Mouse (Mus musculus) heart, postnatal 4 days (tissue): ENCODE results near the gene Syce3. TPM values are rescaled to one million over a fixed set of nuclear protein-coding genes. Genes with fewer than 3 reads are reported as not detected.
"Not testable (repeated sequence)": the region's sequence is repeated elsewhere in the genome, so short reads cannot be mapped to it uniquely, and the experiment has no call there.

ENCODE experiments used
- DNase-seq: peaks from one replicate; pipeline ENCODE4 v3.0.0; 2021
- total RNA-seq, 2 experiments: library from RNA; stranded (reverse); gene quantifications; 2 replicates each; pipeline ENCODE4 v1.2.3; 2021

The Syce3 gene
- not detected for total RNA-seq

DNA sequence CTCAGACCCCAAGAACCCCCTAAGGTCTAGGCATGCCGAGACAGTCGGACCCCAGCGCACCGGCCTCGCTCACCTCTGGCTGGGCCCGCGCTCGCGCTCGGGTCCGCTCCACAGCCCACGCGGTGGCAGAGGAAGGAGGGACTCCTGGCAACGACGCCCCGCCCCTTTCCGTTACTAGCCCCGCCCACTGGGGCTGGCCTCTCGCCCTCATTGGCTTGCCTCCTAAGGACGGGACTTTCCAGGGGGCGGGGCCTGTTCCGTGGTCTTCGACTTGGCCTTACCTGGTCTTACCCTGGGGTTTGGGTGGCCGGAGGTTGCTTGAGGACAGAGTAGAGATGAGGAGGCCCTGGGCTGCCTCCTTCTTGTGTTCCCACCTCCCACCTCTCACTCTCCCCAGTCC, at the start of gene Syce3:
Gene Syce3, minus strand, starts transcription at position 386 of the 400 bp plus-strand sequence.
- no peak for DNase-seq

DNA sequence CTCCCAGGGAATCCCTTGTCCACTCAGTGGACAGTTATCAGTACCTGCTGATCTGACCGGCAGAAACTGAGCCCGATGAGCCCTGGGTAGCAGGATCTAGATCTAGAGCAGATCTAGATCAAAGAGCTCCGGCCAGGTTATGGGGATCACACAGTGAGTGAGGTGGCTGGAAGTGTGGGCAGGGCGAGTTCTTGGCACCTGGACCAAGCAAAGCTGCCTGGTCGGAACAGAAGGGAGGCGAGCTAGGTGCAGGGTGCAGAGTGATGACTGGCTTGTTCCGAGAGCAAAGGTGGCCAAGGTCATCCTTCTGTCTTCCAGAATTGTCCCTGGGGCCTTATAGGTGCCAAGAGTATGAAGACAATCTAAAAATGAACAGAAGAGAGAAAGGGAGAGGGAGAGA, 49.5 kb upstream of the Syce3 start:
- DNase-seq, result no peak

DNA sequence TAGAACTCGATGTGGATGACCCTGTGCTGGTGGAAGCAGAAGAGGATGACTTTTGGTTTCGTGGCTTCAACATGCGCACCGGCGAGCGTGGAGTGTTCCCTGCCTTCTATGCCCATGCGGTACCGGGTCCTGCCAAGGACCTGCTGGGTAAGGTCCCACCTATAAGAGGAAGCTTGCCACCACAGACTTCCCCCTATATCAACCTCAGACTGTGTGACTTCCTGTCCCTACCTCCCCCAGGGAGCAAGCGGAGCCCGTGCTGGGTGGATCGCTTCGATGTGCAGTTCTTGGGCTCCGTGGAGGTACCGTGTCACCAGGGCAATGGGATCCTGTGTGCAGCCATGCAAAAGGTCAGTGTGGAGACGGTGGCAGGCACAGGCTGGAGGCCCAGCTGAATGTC, 48.6 kb upstream of the Syce3 start:
- no peak for DNase-seq

DNA sequence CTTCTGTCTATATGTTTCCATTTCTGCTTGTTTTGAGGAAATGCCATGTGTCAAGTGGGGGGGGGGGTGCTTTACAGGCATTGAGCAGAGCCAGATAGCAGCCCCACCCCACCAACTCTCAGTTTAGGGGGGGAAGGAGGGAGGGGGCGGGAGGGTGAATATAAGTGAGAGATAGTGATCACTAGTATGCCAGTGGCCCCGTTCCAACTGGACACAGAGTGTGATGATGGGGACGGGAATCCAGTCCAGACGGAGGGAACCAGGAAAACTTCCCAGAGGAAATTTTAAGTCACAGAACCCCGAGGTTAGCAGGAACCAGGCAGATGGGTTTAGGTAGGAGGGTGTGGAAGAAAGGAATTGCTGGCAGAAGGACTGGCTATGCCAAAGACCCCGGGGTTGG, 45.3 kb upstream of the Syce3 start:
- no peak for DNase-seq

DNA sequence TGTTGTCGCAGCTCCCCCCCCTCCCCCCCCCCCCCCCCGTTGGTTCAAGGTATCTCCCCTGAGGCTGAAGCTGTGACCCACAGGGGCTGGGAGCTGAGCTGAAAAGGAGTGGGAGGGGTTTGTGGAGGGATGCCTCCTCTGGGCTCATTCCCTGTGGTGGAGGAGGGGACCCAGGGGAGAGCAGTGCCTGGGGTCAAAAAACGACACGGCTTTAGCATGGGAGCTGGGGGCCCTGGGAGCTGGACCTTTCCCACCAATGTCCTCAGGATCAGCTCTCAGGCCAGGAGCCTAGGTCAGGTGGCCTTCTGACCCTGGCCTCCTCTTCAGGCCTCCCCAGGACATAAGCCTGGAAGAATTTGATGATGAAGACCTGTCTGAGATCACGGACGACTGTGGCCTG, 44.6 kb upstream of the Syce3 start:
- no peak for DNase-seq

DNA sequence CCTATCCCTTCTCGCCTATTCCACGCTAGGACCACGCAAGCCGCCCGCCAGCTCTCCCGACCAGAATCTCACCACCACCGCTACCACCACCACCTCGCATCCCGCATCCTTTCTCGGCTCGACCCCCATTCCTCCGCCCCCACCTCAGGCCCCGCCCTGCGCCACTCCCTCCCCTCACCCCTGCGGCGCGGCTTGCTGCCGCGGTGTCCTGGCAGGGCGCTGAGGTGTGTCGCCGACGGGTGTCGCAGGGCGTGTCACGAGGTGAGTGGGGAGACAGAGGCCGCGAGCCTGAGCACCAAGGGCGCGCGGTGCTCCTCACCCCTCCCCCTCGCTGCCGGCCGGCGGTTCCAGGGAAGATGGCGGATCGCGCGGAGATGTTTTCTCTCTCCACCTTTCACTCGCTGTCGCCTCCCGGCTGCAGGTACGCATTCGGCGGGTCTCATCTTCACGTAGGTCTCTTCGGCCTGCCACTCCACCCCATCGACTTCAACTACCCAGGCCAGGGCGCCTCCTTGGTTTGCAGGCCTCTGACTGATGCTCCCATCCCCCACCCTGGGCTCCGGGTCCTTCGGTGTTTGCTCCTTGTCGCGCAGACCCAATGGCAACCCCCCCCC, 43.7 kb upstream of the Syce3 start, which contains the start of gene Mapk8ip2:
Gene Mapk8ip2, plus strand, starts transcription at position 49 of the 614 bp plus-strand sequence.
- DNase-seq, result no peak

DNA sequence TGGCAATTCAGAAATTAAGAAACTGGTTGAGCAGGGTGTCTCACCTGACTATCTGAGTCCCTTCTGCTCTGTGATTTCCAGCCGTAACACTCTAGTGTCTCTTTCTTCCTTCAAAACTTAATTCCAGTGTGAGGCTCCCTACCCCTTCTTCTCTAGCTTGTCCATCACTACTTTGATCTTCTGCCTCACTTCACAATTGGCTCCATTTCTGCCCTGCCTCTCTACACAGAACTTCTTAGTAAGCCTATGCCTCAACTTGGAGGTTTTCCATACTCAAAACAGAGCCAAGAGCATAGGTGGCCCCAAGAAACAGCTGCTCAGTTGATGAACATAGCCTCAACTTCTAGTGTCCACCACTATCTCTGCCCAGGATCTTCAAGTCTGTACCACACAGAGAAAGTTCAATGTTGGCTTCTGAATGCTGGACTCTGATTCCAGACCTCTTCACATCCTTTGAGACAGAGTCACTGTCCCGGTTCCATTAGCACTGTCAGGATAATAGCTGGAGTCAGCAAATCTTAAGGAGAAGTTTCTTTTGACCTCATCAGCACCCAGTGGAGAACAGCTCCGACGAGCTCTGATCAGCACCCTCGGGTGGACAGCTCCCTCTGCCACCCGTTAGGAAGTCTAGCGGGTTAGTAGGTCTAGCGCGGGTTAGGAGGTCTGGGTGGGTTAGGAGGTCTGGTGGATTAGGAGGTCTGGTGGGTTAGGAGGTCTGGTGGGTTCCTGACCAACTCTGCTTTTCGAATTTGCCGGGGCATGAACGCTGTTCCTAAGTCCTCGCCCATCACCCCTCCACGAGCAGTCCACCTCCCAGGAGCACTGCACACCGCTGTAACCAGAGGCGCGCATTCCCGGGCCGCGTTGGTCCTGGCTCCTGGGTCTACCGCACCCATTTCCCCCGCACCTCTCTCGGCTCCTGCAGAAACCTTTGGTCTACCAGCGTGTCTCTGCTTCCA, 42.9 kb upstream of the Syce3 start:
- DNase-seq, result peak; percentile 86

DNA sequence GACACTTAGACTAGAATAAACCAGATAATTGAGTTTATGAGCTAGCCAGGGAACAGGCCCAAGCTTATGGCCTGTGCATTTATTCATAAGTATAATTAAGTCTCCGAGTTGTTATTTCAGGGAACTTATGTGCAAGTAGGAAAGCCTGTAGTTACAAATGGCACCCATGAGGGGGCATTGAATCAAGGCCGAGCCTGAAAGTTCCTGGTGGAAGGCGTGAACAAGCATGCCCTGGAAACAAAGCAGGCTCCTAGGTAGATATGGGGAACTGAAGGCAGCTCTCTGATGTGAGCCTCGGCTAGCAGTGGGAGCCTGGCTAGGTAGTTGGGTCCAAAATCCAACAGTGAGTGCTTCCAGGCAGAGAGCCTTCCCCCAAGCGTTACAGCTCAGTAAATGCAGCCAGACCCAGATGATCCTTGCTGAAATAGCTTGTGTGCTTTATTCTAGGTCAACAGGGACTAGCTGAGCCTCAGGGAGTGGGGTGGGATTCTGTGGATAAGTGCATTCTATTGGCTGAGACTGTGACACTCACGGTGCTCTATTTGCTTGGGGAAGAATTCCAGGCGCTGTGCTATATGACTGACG, 32.3 kb upstream of the Syce3 start:
- no peak for DNase-seq

DNA sequence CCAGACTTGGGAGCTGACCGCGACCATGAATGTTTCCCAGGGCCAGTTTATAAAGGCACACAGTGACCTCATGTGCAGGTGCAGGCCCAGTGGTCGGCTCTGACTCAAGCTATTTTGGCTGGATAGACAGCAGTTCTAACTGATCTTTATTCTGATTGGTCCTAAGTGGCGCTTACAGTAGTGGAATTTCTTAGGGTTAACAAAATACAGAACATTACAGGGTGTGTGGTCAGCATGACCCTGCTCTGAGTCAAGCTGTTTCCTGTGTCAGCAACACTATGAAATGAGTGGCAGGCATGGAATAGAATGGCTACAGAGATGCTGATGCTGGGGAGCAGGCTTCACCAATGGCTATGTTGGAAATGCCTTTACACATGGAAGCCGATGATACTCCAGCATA, 25.6 kb upstream of the Syce3 start:
- no peak for DNase-seq

DNA sequence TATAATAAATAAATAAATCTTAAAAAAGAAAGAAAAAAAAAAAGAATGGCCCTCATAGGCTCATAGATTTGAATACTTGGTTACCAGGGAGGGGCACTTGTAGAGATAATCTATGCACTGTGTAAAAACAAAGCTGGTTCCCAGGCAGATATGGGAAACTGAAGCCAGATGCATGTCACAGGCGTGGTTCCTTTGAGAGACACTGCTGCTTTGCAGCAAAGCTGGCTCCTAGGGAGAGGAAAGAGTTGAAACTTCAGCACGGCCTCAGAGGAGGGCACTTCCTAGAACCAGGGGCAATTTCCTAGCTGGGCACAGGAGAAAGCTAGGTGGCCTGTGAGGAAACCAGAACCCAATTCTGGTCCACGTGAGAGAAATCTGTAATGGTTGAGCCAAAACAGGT, 23.8 kb upstream of the Syce3 start:
- no peak for DNase-seq

DNA sequence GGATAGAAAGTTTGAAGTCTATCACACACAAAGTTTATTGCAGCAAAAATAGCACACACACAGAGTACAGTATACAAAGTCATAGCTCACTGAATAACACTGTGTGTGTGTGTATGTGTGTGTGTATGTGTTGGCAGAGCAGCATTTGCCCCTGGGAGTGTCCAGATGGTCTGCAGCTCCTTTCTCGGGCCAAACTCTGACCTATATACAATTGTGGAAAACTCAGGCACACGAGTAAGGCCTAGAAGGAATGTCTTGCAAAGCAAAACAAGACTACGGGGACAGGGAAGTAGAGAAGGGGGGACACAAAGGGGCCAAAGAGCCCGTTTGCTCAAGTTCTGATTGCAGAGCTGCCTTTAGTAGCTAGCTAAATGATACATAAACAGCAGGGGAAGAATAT, 22.6 kb upstream of the Syce3 start:
- DNase-seq, result no peak

DNA sequence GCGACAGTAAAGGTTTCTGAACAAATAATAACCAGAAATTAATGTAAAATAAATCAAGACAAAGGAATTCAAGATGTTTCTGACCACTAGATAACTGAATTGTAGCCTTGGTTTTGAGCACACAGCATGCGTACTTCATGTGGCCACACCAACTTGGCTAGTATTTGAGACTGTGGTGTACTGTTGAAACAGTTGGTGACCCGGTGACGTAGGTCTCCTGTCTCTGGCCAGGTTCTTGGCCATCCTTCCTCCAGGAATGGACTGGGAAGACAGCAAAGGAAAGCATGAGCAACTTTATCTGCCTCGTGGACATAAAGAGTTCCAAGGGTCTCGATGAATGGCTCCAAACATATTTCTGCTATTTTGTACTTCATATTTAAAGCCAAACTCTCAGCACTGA, 21.5 kb upstream of the Syce3 start:
- DNase-seq, result no peak

DNA sequence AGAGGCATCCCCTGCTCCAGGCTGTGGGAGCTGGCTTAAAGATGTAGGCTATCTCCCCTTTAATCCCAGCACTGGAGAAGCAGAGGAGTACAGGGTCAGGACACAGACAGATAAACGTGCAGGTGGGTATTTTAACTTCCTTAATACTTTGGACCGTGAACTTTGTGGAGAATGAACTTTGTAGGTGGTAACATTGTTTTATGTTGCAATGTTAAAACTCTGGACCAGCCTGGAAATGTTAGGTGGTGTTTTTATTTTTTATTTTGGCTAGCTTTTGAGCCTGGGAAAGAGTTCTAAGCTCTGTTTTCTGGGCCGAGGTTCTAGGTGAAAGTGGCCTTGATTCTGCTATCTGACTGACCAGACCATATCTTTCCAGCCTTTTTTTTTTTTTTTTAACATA, 21.0 kb upstream of the Syce3 start:
- DNase-seq, result no peak

DNA sequence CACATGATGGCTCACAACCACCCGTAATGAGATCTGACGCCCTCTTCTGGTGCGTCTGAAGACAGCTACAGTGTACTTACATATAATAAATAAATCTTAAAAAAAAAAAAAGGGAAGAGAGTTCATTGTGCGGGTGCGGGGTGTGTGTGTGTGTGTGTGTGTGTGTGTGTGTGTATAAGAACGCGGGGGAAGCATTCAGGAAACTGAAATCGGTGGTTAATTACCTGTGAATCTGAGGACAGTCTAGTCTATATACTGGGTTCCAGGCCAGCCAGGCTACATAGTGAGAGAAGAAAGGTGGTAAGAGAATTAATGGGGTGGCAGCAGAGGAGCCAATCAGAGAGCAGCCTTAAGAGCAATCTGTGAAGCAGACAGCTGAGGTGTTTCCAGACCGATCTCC, 20.5 kb upstream of the Syce3 start:
- not testable (repeated sequence) for DNase-seq

DNA sequence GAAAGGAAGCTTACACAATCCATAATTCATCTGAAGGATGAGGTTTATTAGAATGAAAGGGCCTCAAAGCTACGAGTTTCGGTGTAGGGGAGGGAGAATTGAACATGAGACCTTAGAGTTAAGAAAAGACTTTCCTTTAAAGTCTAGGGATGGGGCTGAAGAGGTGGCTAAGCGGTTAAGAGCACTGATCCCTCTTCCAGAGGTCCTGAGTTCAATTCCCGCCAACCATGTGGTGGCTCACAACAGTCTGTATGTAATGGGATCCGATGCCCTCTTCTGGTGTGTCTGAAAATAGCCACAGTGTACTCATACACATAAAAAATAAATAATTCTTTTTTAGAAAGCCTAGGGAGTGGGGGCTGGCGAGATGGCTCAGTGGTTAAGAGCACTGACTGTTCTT, 20.0 kb upstream of the Syce3 start:
- no peak for DNase-seq

DNA sequence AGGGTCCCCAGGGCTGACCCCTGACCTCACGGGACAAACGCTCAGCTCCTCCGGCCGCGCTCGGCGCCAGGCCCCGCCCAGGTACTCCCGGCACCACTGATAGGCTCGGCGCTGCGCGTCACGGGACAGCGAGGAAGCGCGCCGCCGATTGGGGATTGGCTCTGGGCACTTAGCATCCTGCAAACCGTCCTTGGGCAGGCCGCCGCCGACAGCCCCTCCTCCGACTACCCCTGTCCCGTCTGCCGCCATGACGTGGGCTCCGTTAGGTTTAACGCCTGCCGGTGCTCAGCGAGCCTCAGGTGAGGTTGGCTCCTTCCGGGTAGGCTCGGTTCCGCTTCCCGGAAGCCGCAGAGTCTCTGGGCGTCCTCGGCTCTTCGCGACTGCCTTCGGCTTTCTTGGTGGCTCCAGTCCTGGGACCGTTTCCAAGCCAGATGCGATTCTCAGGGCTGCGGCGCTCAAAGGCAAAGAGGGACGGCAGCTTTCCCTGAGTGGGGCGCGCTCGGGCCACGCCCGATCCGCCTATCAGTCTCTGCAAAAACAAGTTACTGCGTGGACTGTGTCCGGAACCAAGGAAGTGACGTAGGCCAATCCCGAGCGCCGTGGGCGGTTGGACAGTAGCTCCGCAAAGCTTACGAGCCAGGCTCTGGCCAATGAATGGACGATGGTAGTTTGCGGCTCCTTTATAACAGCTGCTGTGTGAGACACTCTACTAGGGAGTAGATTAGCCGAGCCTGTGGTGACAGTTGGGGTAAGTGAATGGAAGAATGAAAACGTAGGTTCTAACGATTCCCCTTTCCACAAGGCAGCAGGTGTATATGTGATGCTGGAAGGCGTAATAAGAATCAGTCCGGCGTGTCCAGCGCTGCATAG, 19.3 kb upstream of the Syce3 start, which contains the start of the genes C730034F03Rik, Gm44502 and Chkb:
Gene C730034F03Rik, plus strand, starts transcription at position 238 of the 870 bp plus-strand sequence.
Gene Gm44502, minus strand, starts transcription at position 345 of the 870 bp plus-strand sequence.
Gene Chkb, minus strand, starts transcription at position 557 of the 870 bp plus-strand sequence.
- peak; percentile 94 for DNase-seq

DNA sequence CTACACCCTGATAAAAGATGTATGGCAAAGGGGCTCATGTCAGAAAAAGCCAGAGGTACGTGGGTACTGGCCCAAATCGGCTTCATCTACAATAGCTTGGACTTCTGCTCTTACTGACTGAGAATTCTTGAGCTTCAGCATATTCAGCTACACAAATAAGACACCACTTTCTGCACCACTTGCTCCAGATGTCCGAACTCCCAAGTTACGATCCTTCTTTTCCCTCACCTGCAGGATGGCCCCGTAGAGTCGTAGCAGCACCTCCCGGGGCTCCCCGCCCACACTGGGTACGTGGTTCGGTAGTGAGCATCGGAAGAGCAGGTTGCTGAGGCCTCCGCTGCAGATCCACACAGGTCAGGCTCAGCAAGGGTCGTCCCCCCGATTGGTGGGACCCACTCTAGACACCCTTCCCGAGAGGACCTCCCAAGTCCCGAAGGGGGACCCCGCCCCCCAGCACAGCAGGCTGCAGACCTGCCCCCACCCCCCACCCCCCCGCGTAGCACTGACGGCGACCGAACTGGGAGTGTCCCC, 18.6 kb upstream of the Syce3 start:
- no peak for DNase-seq

DNA sequence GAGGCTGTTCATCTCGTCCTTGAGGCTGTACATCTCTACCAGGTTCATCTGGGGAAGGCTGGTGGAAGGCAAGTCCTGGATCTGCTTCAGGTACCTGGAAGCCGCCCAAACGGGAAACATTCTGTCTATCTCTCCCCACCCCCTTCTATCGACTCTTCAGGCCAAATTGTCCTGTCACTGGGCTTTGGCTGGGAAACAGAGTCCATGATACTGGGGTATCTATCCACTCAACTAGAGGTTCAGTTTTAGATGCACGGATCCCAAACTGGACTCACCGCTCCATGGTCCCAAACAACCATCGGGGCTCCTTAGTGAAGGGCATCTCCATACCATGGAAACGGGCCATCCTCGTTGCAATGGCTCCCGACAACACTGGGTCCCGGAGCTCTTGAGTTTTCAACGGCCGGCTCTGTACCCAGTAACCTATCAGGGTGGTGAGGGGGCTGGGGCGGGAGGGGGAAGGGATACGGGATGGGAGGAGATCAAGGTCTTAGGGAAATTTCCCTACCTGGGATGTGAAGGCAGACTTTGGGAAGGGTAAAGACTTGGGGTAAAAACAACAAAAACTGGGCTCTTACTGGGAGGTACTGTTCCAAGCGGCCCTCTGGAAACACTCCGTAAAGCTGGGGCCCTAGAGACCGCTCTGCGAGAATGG, 18.0 kb upstream of the Syce3 start:
- DNase-seq, result no peak

DNA sequence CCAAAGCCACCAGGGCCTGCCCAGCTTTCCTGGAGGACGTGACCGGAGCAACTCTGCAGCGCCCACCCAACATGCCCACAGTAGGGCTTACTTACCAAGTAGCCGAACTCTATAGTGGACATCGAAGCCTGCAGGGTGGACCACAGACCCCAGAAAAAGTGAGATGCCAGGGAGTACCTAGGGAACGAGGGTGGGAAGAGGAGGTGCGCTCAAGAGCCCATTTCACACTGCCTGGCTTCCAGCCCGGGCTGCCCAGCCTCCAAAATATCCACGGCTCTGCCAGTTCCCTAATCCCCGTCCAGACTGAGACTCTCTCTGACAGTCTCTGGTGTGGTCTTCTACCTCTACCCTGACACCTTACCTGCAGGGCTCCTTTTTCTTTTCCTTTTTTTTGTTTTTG, 16.4 kb upstream of the Syce3 start:
- DNase-seq, result peak; percentile 71

DNA sequence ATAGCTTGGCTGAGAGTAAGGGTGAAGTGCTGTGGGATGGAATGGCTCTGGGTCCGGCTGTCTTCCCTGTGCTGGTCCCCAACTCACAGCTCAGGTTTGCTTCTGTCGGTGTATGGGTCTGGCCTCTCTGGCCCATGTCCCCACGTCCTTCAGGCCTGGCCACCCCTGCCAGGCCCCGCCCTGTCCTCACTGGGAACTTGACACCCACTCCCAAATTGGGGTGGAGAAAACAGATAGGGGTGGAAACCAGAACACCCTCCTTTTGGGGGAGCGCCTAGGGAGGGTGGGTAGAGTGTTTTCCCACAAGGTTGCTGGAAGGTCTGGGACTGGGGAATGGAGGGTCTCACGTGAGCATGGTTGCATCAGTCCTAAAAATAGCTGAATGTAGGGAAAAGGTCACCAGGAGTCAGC, 15.4 kb upstream of the Syce3 start, which contains the start of gene Cpt1b:
Gene Cpt1b, minus strand, starts transcription at position 153 of the 411 bp plus-strand sequence.
- DNase-seq, result peak; percentile 82

DNA sequence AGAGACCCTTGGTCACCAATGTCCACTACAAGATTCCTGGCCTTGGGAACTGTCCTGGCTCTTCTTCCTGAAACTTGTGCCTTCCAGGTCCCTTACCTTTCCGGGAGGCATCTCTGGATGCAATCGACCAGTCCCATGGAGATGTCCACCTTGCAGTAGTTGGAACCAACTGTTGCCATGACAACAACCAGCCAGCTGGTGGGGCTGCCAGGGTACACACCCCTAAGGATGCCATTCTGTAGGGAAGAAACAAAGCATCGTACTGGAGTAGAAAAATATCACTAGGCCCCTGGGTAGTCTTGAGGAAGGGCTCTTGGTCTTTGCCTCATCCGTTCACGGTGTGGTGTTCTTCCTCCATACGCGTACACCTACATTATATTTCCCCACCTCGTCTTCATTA, 14.3 kb upstream of the Syce3 start:
- no peak for DNase-seq
